Mouse (Mus musculus) hindbrain, embryonic 14.5 days (tissue): Measurements from ENCODE around the gene 6720489N17Rik. TPM values are rescaled to one million over a fixed set of nuclear protein-coding genes. Genes with fewer than 3 reads are reported as not detected.

Source experiments
- microRNA-seq: library from miRNA; unstranded; fragments of <30 nt; microRNA quantifications from one replicate; pipeline ENCODE4, GENCODE M21; 2016
- polyA plus RNA-seq: library from polyadenylated mRNA; unstranded; fragments of >200 nt; fragmentation: Nextera tagmentation; extraction: Ambion mirVana; gene quantifications from 2 replicates; pipeline ENCODE4 v1.2.1, GENCODE M21; 2014

Gene 6720489N17Rik
- polyA plus RNA-seq, 1 experiment from 2014 or later: 7.4 TPM

Small RNA genes within 50 kb of the gene (microRNA-seq; reads per million reads assigned to microRNA genes)
- gene Gm24020: not detected

Other genes with a start within 250 kb of the 6720489N17Rik start
- gene Gm3604, start 241.0 kb downstream of the 6720489N17Rik start, polyA plus RNA-seq: 2.2 and 2.6 TPM in 2 replicates
- 13.9 and 14.0 TPM in 2 replicates for gene Gm49359, start 157.3 kb downstream of the 6720489N17Rik start, polyA plus RNA-seq
- gene Zfp935, start 65.7 kb downstream of the 6720489N17Rik start, polyA plus RNA-seq: not detected in 2 replicates
- 10.1 and 11.2 TPM in 2 replicates for gene Zfp934, start 53.0 kb downstream of the 6720489N17Rik start, polyA plus RNA-seq
- gene Platr25, start 136.5 kb upstream of the 6720489N17Rik start, polyA plus RNA-seq: 36.9 and 37.1 TPM in 2 replicates
- gene Gm5141, start 161.6 kb upstream of the 6720489N17Rik start, polyA plus RNA-seq: 8.2 and 10.5 TPM in 2 replicates
- 0.30 and 0.87 TPM in 2 replicates for gene Fbp2, start 234.2 kb upstream of the 6720489N17Rik start, polyA plus RNA-seq